Mouse (Mus musculus): Measurements from ENCODE around the gene Itga7. TPM values are rescaled to one million over a fixed set of nuclear protein-coding genes. Genes with fewer than 3 reads are reported as not detected.

Itga7 gene
- total RNA-seq, 2 experiments from 2014 or later, result 144 to 148 TPM

DNA sequence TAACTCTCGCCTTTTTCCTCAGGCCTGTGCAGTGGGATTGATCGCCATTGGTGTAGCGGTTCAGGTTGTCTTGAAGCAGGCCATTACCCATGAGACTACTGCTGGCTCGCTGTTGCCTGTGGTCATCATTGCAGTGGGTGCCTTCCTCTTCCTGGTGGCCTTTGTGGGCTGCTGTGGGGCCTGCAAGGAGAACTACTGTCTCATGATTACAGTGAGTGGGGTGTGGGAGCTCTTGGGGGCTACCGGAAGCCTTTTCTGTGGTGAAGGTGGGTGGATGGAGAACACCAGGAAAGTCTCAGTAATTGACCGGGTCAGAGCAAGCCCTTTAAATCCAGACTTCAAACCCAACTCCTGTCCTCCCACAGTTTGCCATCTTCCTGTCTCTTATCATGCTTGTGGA lies 22.2 kb upstream of the Itga7 start:
- no peak for DNase-seq

- no peak for DNase-seq
Observed at GRCm38 (mm10) chr10:128912268-128912667, 21.4 kb upstream of the Itga7 start.

GRCm38 (mm10) chr10:128912791-128913190 lies 20.8 kb upstream of the Itga7 start:
- no peak for DNase-seq

GRCm38 (mm10) chr10:128913219-128913618 lies 20.4 kb upstream of the Itga7 start:
- peak; percentile 82 to 94 for DNase-seq

GRCm38 (mm10) chr10:128913696-128914095 lies 19.9 kb upstream of the Itga7 start:
- DNase-seq, result no peak

DNA sequence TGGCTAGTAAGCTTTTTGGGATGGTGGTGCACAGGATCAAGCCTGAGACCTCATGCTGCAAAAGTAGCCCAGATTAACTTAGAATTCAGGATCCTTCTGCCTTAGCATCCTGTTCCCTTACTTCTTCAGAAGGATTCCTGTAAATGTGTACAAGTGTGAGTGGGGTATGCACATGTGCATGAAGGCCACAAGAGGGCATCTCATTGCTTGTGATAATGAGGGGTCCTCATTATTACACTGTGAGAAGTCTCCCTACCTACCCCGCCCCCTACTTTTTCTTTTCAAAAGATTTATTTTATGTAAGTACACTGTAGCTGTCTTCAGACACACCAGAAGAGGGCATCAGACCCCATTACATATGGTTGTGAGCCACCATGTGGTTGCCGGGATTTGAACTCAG lies 18.1 kb upstream of the Itga7 start:
- no peak for DNase-seq

- DNase-seq, result no peak
Observed at GRCm38 (mm10) chr10:128916665-128917064, 17.0 kb upstream of the Itga7 start.

DNA sequence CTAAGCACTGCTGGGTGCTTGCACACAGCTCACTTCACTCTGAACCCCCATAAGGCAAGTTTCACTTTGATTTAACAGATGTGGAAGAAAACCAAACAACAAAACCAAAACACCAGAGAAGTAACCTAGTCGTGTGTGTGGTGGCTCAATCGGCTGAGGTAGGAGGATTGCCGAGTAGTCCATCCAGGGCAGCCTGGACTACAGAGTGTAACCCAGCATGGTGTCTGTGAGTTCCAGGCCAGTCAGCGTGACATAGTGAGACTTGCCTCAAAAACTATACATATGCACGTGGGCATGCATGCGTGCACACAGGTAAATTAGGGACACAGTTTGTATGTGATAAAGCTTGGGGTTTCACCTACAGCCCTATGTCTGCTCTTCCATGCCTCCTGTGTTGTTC lies 16.2 kb upstream of the Itga7 start:
- DNase-seq, result no peak

DNA sequence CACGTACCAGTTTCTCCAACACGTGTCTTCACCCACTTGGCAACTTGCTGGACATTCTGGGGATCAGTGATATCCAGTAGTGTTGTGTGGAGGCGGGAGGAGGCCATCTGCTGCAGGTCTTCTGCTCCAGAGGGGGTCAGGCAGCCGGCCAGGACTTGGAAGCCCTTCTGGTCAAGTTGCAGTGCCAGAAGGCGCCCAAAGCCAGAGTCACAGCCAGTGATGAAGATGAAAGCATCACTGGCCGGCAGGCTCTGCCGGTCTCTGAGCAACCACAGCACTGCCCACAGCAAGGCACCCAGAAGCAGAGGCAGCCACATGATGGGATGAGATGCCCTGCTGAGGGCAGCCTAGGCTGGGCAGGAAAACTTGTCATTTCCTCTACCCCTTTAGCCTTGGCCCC lies 15.4 kb upstream of the Itga7 start:
- peak; percentile 58 to 59 for DNase-seq

- DNase-seq, result peak; percentile 51 to 53
Observed at GRCm38 (mm10) chr10:128919203-128919631, 14.4 kb upstream of the Itga7 start.

- DNase-seq, result no peak
Observed at GRCm38 (mm10) chr10:128919966-128920365, 13.7 kb upstream of the Itga7 start.

DNA sequence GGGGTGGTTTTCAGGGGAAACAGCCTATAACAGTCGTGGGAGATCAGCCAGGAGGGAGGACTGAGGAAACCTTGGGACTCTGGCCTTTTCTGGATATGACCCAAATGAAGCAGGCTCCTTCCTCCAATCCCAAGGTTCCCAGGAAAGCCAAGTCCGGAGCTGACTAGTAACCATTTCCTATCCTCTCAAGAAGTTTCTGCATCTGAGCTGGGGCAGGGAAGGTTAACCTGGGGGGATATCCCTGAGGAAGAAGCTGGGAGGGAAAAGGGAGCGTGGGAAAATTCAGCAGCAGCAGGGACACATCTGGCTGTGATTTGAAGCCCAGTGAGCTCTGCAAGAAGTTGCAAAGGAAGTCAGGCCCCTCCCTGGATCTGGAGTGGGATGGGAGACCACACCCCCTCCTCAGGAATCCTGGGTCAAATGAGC lies 12.9 kb upstream of the Itga7 start:
- DNase-seq, result peak; percentile 55 to 66

GRCm38 (mm10) chr10:128921251-128921650 lies 12.4 kb upstream of the Itga7 start:
- DNase-seq, result no peak

DNA sequence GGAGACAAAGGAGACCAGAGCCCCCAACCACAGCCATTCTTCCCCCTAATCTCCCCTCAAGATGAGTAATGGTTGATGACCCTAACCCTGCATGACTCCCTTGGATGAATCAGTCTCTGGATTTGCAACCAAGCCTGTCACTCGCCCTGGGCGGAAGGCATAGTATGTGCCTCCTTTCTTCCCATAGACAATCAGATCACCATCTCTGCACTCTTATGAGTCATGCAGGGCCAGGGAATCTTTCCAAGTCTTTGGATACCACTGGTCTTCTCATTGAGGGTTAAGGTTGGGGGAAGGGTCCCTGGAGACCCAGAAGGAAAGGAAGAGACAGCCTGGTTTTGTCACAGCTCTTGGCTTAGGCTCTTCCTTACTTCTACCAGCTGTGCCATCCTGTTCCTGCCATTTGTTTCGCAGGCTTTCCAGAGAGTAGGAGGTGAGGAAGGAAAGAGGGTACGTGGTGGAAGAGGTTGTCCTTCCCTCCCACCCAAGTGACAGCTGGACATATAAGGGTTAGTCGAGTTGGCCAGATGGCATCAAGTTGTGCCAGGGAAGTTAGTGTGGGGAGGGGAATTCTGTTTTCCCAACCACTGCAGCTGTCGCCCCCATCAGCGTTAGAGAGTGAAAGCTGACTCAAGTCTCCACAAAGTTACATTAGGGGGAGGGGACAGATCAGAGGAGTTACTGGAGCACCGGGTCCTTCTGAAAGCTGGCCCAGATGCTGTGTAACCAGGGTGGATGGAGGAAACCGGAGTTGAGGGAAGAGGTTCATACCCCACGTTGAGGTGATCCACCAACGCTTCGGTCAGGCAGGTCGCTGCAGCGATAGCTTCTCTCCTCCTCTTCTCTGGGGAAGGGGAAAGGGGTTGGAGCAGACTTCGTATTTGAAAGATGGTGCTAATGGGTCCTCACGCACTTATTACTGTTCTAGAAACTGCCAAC lies 11.5 kb upstream of the Itga7 start:
- DNase-seq, result peak in 1 of 2 experiments; percentile 24

GRCm38 (mm10) chr10:128922822-128923012 lies 10.9 kb upstream of the Itga7 start, which contains the start of gene Rdh5:
Rdh5 (minus strand) TSS chr10:128922888.
- DNase-seq, result no peak

DNA sequence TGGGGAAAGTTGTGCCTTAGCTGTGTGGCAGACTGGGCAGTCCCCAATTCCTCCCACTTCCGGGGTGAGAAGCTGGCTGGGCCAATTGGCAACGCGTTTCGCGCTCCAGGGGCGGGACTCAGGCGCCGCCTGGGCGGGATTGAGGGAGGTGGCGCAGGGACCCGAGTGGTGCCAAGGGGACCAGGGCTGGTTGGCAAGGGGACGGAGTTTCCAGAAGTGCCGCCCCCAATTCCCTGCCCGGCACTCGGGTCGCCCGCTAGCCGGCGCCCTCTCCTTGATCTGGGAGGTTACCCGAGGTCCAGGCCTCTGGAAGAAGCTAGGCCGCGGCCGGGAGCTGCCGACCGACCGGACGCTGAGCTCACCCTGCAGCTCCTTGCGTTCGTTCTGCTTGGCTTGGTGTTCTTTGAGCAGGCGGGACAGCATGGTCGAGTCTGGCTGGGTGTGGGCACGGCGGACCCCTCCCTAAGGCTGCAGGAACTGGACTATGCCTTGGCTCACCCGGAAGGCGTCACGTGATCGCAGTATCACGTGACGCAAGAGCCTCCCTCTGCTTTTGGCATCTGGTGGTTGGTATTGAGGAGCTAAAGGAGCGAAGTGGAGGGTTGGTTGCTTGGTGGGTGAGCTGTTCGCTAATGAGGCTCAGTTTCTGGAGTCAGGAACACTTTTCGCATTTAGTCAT lies 10.5 kb upstream of the Itga7 start:
- peak; percentile 97 to 98 for DNase-seq

DNA sequence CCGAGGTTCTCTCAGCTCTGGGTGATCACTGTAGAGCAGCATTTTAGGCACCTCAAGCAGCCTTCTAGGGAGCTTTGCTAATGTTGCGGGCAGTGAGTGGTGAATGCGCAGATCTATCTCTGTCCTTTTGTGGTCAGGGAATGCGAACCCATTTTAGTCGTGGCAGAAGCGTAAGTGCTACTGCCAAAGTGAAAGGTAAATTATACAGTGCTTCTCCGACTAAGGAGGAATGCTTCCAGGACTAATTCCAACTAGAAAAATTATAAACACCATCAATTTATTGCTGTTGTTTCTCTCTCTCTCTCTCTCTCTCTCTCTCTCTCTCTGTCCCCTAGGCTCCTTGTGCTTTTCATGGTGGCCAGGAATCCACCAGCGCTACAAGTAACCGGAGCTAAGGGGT lies 9.7 kb upstream of the Itga7 start, which contains the start of gene Bloc1s1:
Gene Bloc1s1, minus strand, starts transcription at position 101 of the 400 bp plus-strand sequence.
- peak in 1 of 2 experiments; percentile 45 for DNase-seq

DNA sequence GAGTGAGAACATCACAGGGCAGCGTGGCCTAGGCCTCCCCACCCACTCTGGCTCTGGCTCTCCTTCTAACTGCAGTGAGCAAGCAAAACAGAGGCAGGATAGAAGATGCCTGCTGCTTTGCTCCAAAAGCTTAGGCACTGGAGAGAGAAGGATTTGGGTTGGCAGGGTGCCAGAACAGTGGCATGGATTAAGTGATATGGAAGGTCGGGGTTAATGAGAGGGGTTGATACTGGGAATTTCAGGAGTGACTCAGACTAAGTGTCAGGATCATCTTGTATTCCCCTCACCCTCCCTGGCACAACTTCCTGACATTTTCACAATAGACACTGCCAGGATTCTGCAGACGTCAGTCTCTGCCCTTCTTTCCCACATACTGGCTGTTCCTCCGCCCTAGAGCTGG lies 5.3 kb upstream of the Itga7 start:
- peak in 1 of 2 experiments; percentile 33 for DNase-seq

DNA sequence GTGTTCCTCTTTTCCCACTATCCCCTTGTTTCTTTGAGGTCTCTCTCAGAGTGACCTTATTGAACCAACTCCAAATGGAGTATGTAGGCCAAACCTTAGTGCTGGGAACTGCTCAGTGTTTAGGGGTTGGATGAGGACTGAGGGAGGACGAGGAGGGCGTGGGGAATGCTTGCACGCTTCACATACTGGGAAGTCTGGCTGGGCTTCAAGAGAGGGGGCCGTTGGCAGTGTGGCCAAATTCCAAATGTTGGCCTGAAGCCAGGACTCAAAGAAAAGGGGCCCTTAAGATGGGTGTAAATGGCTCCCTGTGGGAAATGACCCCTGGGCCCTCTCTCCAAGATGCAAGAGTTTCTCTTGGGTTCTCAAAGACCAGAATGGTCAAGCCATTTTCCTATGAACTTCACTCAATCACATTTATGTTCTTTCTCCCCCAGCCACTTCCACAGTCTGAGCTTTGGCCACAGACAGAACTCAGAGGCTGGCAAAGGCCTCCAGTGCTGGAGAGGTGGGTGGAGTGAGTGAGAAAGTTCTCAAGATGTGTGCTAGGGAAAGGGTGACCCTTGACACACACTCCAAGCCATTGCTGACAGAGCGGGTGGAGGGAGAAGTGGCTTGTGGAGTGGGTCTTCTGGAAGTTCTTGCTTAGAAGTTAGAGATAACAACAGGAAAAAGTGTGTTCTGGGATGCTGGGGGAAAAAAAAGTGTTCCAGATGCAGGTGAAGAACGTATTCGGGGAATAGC lies 3.8 kb upstream of the Itga7 start:
- DNase-seq, result no peak

- DNase-seq, result peak; percentile 65 to 70
Observed at GRCm38 (mm10) chr10:128931441-128931840, 2.2 kb upstream of the Itga7 start.

DNA sequence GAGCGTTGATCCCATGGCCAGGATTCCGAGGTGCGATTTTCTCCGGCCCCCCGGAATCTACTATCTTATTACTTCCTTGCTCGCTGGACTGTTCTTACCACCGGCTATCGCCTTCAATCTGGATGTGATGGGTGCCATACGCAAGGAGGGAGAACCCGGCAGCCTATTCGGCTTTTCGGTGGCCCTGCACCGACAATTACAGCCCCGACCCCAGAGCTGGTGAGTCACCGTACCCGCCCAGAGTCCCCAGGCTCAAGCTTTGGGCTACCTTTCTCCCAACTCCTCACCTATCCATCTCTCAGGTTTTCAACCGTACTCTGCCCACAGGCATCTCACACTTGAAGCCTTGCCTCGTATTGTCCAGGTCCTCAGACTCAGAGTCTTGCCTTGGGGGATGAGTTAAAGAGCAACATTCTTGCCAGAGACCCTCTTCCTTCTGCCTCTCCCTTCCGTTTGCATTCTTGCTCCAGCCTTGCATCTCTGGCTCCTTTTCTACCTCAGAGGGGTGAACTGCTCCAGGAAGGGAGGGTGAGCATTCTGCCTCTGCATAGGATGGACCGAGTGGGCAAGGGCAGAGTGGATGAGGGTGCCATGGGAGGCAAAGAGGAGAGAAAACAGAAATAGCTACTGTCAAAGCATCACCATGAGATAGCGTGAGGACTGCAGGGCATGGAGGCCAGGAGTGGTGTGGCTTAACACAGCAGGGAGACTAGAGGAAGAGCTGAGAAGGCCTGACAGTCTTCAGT lies 531 bp downstream of the Itga7 start:
- peak in 1 of 2 experiments; percentile 39 for DNase-seq
